Mouse (Mus musculus) ES-E14 (cell line): ENCODE results near the gene Sh2d1b1.

ENCODE experiments used
- CHD2 ChIP-seq: IDR thresholded peaks from 2 replicates; pipeline ENCODE4 v1.6.1; 2014; ENCODE audit warnings: mild to moderate bottlenecking, low read depth, low read length, inconsistent platforms
- HCFC1 ChIP-seq: IDR thresholded peaks from 2 replicates; pipeline ENCODE4 v1.6.1; 2012; ENCODE audit warnings: low read length, inconsistent platforms, borderline replicate concordance; ENCODE audit not compliant: insufficient read depth
- MAFK ChIP-seq: IDR thresholded peaks from 2 replicates; pipeline ENCODE4 v1.6.1; 2014; ENCODE audit warnings: mild to moderate bottlenecking, low read depth, low read length, inconsistent platforms; ENCODE audit not compliant: insufficient read depth
- ZC3H11A ChIP-seq: IDR thresholded peaks from 2 replicates; pipeline ENCODE4 v1.6.1; 2012; ENCODE audit warnings: low read depth, mild to moderate bottlenecking, inconsistent platforms, low read length, borderline replicate concordance
- ZNF384 ChIP-seq: IDR thresholded peaks from 2 replicates; pipeline ENCODE4 v1.6.1; 2012; ENCODE audit warnings: low read depth, low read length, inconsistent platforms

GRCm38 (mm10) chr1:170303103-170303502 is 26.0 kb downstream of the Sh2d1b1 start:
- no peak for TF ChIP-seq CHD2
- TF ChIP-seq ZNF384 = no peak
- TF ChIP-seq MAFK = no peak
- no peak for TF ChIP-seq HCFC1
- no peak for TF ChIP-seq ZC3H11A
